In the genomic region with DNA sequence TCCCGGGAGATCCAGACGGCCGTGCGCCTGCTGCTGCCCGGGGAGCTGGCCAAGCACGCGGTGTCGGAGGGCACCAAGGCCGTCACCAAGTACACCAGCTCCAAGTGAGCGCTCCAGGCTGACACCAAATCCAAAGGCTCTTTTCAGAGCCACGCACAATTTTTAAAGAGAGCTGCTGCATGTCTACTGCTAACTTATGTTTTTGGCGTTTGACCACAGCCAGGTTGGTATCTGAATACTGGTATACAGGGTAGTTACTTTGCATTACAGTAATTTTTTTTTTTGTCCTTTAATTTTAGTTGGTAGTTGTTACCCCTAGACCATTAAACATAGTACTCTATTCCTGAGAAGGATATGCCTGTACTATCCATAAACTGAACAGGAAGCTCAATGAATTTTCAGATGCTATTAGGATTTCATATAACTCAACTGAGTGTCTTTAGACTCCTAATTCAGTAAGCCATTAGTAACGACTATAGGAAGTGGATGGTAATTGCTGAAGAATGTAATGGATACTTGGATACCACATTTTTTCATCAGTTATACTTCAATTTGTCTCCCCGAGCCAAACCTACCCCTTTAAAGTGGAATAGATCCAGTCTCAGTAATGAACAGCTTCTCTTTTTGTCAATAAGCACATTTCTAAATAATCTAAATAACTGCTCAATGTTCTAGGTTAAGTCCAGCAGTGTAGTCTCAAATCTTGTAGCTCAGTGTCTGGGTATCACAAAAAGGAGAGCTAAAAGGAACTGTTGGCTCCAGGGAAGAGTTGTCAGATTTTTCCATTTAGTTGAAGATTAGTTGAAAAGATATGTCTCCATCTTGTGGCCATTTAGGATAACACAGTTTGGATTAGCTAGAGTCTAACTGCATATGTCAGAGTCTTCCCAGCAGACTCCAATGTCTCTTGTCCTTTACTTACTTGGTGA, we compare ENCODE assay signal across 1 mouse cellular context.
TF ChIP-seq lines count a peak whose summit lies in the region.

No protein-coding gene starts in this region.

TF ChIP-seq in MEL, 35 proteins besides CTCF, POLR2A, EP300 and RAD21:
- no peak for TF ChIP-seq TCF12 (IDR thresholded peaks at IDR 0.05; ENCODE audit: low read depth, low read length)
- TF ChIP-seq TAL1 (IDR thresholded peaks at IDR 0.05; ENCODE audit: low read length) = no peak
- TF ChIP-seq ZC3H11A (IDR thresholded peaks at IDR 0.05; ENCODE audit: low read depth, low read length) = no peak
- TF ChIP-seq UBTF (IDR thresholded peaks at IDR 0.05; ENCODE audit: borderline replicate concordance, insufficient read depth, low read depth, low read length) = 0 out of 2 replicates have a peak, but pooled peaks have one; percentile 3
- TF ChIP-seq CHD1 (IDR thresholded peaks at IDR 0.05; ENCODE audit: low read depth, low read length) = no peak
- no peak for TF ChIP-seq MAFK (IDR thresholded peaks at IDR 0.05; ENCODE audit: borderline replicate concordance, low read depth, low read length)
- TF ChIP-seq TBP (IDR thresholded peaks at IDR 0.05; ENCODE audit: low read depth, low read length) = peak; percentile 59
- peak; percentile 30; the same call in 1 of the 2 replicates for TF ChIP-seq POLR2AphosphoS5 (IDR thresholded peaks at IDR 0.05; ENCODE audit: borderline replicate concordance, low read depth, low read length)
- no peak for TF ChIP-seq GABPA (IDR thresholded peaks at IDR 0.05; ENCODE audit: low read depth, low read length)
- TF ChIP-seq RCOR1 (IDR thresholded peaks at IDR 0.05; ENCODE audit: low read depth, low read length) = no peak
